Mouse (Mus musculus) limb, embryonic 14.5 days (tissue): ENCODE data around the gene Mycbp. TPM values are rescaled to one million over a fixed set of nuclear protein-coding genes. Genes with fewer than 3 reads are reported as not detected.

Source experiments
- ATAC-seq: fragments of 200-750 bp; cut with Nextera tagmentation; 2 replicates; pipeline ENCODE4 v1.8.0; 2017; ENCODE audit warnings: low read depth, moderate number of reproducible peaks, moderate TSS enrichment; ENCODE audit not compliant: low FRiP score
- DNase-seq: peaks from one replicate; pipeline ENCODE4 v3.0.0-alpha.2; 2015; ENCODE audit warnings: low spot score
- H3K27ac ChIP-seq: fragments of 300-500 bp; sonication (generic); replicated peaks from 2 replicates; pipeline ENCODE4 v1.5.1; 2014; ENCODE audit warnings: low read depth, mild to moderate bottlenecking, low read length, moderate library complexity, mixed read lengths
- H3K27me3 ChIP-seq: fragments of 300-500 bp; sonication (generic); 2 replicates; pipeline ENCODE4 v1.6.1; 2014; ENCODE audit warnings: low read length, mixed read lengths; ENCODE audit not compliant: control insufficient read depth, insufficient read depth
- H3K36me3 ChIP-seq: fragments of 300-500 bp; sonication (generic); 2 replicates; pipeline ENCODE4 v1.6.1; 2014; ENCODE audit warnings: mild to moderate bottlenecking, low read length, moderate library complexity, mixed read lengths; ENCODE audit not compliant: control insufficient read depth, insufficient read depth
- H3K4me1 ChIP-seq: fragments of 300-500 bp; sonication (generic); 2 replicates; pipeline ENCODE4 v1.6.1; 2014; ENCODE audit warnings: antibody characterized with exemption, low read length, mixed read lengths; ENCODE audit not compliant: control insufficient read depth, insufficient read depth
- H3K4me2 ChIP-seq: fragments of 300-500 bp; sonication (generic); replicated peaks from 2 replicates; pipeline ENCODE4 v1.6.1; 2014; ENCODE audit warnings: low read depth, mild to moderate bottlenecking, low read length, moderate library complexity; ENCODE audit not compliant: severe bottlenecking
- H3K4me3 ChIP-seq: fragments of 300-500 bp; sonication (generic); replicated peaks from 2 replicates; pipeline ENCODE4 v1.5.1; 2014; ENCODE audit warnings: low read length
- H3K9ac ChIP-seq: fragments of 300-500 bp; sonication (generic); 2 replicates; pipeline ENCODE4 v1.6.1; 2014; ENCODE audit warnings: mild to moderate bottlenecking, low read depth, low read length, moderate library complexity; ENCODE audit not compliant: severe bottlenecking
- H3K9me3 ChIP-seq: fragments of 300-500 bp; sonication (generic); 2 replicates; pipeline ENCODE4 v1.6.1; 2016; ENCODE audit warnings: low read length; ENCODE audit not compliant: control insufficient read depth
- POLR2A ChIP-seq: fragments of 200-500 bp; IDR thresholded peaks from 2 replicates; pipeline ENCODE4 v1.8.0; 2012; ENCODE audit warnings: inconsistent platforms, mild to moderate bottlenecking, moderate library complexity, borderline replicate concordance; ENCODE audit not compliant: insufficient read depth, insufficient read length; ENCODE audit errors: extremely low read depth
- WGBS: fragments of 180-500 bp; shearing (Covaris S2); extraction: QIAGEN DNeasy Blood & Tissue Kit; methylation state at CpG from one replicate; pipeline ENCODE4 v1.1.7; 2014; 5-methylcytosine and 5-hydroxymethylcytosine counted together
- polyA plus RNA-seq, 2 experiments: library from polyadenylated mRNA; depleted of rRNA in 1 of 2; stranded (reverse) in 1 of 2; unstranded in 1 of 2; fragments of >200 nt; fragmentation: Nextera tagmentation in 1 of 2; extraction: Ambion mirVana in 1 of 2; gene quantifications; 2 replicates each; pipeline versions ENCODE4 v1.2.1 to v1.2.3; 2012 to 2014

Mycbp gene
- polyA plus RNA-seq, 2 experiments = 30.7 to 65.2 TPM

DNA sequence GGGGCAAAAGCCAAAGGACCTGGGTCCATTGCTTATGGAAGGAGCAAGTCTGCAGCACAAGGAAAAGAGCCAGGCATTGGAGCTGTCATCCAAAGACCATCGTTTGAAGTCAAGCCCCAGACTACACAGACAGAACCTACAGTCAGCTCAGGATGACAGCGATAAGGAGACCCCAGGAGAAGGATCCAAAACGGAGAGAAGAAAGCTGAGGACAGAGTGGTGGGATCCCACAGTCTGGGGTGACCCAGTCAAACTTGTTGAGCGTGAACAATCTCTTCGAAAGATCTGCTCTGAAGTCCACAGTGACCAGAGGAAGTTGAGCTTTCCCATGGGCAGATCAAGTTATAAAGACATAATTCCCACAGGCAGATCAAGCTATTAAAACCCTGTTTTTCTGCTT is 44.0 kb upstream of the Mycbp start:
- ATAC-seq (no peak), DNase-seq (no peak)
- whole genome bisulfite sequencing = 84% methylated on average over 5 of the region's 5 CpGs
- no peaks in the 10 kb centered on the region for H3K36me3 ChIP-seq
- H3K4me2 ChIP-seq = no peak overlapping the region
- no peak overlapping the region for H3K9ac ChIP-seq
- no peak overlapping the region for H3K4me3 ChIP-seq
- no peaks in the 10 kb centered on the region for H3K4me1 ChIP-seq
- no peaks in the 10 kb centered on the region for H3K27me3 ChIP-seq
- H3K27ac ChIP-seq = no peak overlapping the region
- no peak for TF ChIP-seq POLR2A
- no peaks in the 10 kb centered on the region; the same call in 1 of the 2 replicates for H3K9me3 ChIP-seq

DNA sequence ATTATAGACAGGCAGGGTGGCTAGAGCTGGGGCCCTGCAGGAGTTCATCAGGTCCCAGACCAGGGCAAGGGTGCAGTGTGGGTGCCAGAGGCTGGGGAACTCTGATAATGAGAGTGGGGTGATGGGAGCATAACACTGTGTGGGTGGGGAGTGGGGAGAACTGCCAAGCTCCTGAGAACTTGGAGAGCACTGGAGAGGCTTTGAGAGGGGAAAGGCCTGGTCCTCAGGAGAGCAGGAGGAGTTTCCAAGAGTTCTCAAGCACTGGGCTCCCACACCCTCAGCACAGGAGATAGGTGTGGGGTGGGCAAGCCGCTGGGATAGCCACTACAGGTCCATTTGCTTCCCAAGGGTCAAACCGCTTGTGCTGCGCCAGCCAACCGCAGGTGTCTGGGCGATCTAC is 10.9 kb upstream of the Mycbp start:
- no peaks in the 10 kb centered on the region for H3K36me3 ChIP-seq
- ATAC-seq (no peak), DNase-seq (no peak)
- no peak overlapping the region for H3K4me3 ChIP-seq
- no peaks in the 10 kb centered on the region for H3K4me1 ChIP-seq
- no peak for TF ChIP-seq POLR2A
- no peak overlapping the region for H3K9ac ChIP-seq
- H3K9me3 ChIP-seq = no peaks in the 10 kb centered on the region
- no peak overlapping the region for H3K27ac ChIP-seq
- WGBS = 92% methylated on average over 5 of the region's 5 CpGs
- H3K4me2 ChIP-seq = no peak overlapping the region
- H3K27me3 ChIP-seq = no peaks in the 10 kb centered on the region

DNA sequence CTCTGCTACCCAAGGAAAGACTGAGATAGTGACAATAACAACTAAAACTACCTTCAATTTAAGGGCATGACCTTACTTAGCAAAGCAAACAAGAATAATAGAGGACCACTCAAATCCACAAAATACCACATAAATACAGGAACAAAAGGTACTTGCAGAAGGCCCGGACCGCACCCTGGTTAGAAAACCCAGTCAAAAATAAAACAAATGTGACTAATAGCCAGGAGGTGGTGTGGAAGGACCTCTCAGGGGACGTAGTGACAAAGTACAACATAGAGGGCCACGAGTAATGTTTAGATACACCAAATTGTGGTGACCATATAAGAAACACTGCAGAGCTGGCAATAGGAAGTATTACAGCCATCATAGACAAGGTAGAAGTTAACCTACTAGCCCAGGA is 10.3 kb upstream of the Mycbp start:
- Histone ChIP-seq H3K27me3 (no peaks in the 10 kb centered on the region), H3K9ac (no peak overlapping the region), H3K9me3 (no peaks in the 10 kb centered on the region), H3K27ac (no peak overlapping the region), H3K4me3 (no peak overlapping the region), H3K4me1 (no peaks in the 10 kb centered on the region), H3K4me2 (no peak overlapping the region), H3K36me3 (no peaks in the 10 kb centered on the region)
- TF ChIP-seq POLR2A = no peak
- ATAC-seq (no peak), DNase-seq (no peak)
- WGBS = 88% methylated on average over 4 of the region's 4 CpGs

DNA sequence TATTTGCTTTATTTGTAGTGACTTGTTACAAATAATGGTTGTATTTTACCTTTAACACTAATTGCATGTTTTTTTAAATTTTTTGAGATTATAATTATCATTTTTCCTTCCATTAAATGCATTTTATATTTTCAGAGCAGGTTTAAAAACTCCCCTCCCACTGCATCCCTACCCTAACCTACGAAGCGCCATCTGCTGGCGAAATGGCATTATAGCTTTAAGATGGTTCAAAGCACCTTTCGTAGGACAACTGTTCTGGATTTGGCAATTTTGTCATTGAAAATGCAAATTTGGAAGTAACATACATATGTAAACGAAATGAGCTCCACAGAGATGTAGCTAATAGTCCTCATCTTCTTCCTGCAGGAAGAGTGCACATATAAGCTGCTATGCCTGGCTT is 5.9 kb upstream of the Mycbp start:
- ATAC-seq = no peak
- no peaks in the 10 kb centered on the region for H3K27me3 ChIP-seq
- WGBS = 13% methylated on average over 5 of the region's 5 CpGs

DNA sequence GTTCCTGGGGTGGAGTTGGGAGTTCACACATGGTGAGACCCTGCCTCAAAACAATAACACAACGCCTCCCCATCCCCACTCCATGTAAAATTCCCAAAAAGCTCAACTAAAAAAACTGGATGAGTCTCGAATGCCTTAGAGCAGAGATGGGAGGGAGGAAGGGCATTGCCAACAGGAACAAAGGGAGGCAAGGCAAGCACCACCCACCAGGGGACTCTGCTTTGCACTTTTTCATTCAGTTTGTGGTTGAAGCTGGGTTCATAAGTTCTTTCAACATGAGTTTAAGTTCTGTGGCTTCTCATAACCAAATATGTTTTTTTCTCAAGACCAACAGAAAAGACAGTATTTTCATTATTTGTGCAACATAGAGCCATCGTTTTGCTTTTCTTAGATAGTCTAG is 1.2 kb upstream of the Mycbp start:
- no peak for ATAC-seq
- Histone ChIP-seq H3K27me3 (no peaks in the 10 kb centered on the region), H3K4me2 (no peak overlapping the region), H3K9me3 (no peaks in the 10 kb centered on the region), H3K27ac (no peak overlapping the region), H3K4me3 (no peak overlapping the region), H3K9ac (no peak overlapping the region), H3K4me1 (peaks cover 7% of the 10 kb centered on the region; the same call in 1 of the 2 replicates), H3K36me3 (peaks cover 4% of the 10 kb centered on the region; the same call in 1 of the 2 replicates)
- no peak for TF ChIP-seq POLR2A
- no peak for DNase-seq
- 77% methylated on average over 3 of the region's 3 CpGs for WGBS

More for the DNA sequence above, 5.9 kb upstream of the Mycbp start:
- H3K27ac ChIP-seq = no peak overlapping the region
- H3K4me3 ChIP-seq = no peak overlapping the region
- H3K9me3 ChIP-seq = no peaks in the 10 kb centered on the region
- TF ChIP-seq POLR2A = no peak
- H3K36me3 ChIP-seq = no peaks in the 10 kb centered on the region
- DNase-seq = peak; percentile 55
- no peak overlapping the region for H3K9ac ChIP-seq
- H3K4me1 ChIP-seq = no peaks in the 10 kb centered on the region
- H3K4me2 ChIP-seq = no peak overlapping the region
